Mouse (Mus musculus) right cerebral cortex, adult 2 months (tissue): ENCODE measurements around the gene Mospd1.

ENCODE experiments used
- DNase-seq, 2 experiments: peaks; one replicate each; pipeline ENCODE4 v3.0.0; 2021 to 2022; ENCODE audit warnings: low spot score in 2 of 2

Mospd1 gene

DNA sequence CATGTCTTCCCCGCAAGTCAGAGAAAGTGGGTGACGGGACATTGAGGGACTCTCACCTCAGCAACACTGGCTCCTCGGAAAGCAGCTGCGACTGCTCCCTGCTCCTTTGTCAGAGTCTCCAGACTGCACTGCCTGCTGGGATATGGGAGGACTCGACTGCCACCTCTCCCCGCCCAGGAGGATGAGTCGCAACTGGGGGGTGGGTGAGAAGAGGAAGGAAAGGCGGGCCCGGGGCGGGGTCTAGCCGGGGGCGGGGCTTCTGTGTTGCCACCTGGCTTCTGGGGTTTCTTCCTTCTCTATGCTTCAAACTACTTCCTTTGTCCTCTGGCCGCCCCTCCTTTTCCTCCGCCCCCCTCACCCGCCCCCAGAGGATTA lies at the start of gene Mospd1:
TSS of gene Mospd1 (minus strand) at position 137 of the 375 bp plus-strand sequence.
- peak; percentile 74 to 79 for DNase-seq

DNA sequence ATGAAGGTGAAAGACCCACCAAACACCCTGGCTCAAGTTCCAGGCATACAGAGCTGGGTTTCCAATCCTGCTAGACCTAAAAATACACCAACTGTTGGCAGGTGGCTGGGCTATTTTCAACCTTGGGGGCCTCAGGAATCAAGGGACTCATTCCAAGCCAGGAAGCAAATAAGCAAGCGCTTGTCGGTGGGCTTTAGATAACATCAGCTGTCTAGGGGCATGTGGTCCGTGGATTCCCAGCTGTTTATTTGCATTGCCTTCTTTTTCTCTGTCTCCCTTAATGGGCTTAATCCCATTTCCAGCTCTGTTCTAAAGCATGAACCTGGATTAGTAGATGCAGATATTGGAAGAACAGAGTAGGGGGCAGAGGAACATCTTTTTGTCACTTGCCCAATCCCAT lies 16.1 kb upstream of the Mospd1 start:
- DNase-seq, result no peak

DNA sequence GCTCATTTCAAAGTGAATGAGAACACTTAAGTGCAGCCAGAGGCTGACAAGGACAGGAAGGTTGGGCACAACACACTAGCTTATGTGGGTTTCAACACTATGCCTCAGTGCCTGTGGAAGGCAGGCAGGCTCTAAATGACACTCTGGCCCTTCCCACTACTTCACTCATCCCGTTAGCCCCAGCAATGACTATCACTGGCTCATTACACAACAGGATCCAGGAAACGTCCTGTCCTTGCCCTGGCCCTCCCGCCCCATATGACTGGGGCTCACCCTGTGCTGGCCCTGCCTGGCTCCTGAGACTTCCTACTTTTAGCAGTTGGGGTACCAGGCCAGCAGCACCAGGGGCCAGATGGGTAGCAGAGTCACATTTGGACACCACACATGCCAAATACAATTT lies 12.8 kb upstream of the Mospd1 start:
- DNase-seq, result no peak

DNA sequence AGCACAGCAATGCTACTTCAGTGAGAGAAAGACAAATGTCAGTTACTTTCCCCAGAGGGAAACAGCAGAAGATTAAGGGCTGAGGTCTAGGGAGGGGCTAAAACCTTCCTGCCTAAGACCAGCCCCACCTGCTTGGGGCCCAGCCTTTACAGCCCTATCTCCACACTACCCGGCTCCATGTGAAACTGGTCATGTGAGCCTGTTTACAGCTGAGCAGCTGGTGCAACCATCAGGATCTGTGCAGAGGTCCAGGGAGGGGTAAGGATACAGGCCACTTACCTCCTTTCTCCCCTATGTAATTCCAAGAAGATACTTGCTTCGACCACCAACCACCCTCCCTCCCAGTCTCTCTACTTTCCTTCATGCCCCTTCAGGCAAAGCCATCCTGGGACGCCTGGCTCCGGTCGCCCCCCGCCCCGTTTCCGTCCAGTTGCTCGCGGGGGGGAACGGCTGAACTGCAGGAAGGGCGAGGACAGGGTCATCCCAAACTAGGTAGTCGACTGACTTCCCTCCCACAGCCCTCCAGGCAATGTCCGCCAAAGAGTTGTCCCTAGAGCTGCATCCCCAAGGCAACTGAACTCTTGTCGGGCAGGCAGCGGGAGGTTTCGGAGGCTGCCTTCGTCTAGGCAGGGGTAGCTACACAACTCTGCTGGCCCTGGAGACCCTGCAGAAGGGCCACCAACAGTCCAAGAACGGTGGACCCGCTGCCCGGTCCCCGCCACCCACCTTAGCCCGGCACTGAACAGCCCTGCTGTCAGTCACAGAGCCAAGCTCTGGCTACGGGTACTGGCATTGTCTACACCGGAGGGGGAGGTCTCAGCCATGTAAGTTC lies 552 bp downstream of the Mospd1 start:
- peak in 1 of 2 experiments; percentile 4 for DNase-seq

DNA sequence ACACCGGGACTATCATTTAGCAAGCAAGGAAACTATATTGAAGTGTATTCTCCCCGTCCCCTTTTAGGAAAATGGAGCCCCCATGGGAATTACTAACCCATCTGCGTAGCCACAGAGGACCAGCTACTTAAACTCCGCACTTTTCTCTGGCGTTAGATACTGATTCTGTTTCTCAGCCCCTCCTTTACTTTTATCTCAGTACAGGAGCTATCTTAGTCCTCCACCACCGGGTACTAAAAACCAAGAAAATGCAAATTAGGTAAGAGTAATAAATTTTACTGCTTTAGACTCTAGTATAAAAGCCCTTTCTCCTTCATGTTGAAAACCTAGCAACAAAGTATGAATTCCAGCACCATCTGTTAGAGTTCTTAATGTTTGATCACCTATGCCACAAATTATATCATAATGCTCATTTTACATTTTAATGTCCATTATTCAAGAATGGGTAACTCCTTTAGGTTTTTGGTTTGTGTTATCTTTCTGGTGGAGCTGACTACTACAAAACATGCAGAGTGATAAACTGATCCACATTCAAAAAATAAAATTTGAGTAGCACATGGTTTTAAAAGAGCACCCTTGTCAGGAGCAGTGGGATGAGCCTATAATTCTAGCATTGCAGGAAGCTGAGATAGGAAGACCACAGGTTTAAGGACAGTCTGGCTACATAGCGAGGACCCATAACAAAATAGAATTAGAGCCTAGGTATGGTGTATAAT lies 5.5 kb downstream of the Mospd1 start:
- DNase-seq, result no peak

DNA sequence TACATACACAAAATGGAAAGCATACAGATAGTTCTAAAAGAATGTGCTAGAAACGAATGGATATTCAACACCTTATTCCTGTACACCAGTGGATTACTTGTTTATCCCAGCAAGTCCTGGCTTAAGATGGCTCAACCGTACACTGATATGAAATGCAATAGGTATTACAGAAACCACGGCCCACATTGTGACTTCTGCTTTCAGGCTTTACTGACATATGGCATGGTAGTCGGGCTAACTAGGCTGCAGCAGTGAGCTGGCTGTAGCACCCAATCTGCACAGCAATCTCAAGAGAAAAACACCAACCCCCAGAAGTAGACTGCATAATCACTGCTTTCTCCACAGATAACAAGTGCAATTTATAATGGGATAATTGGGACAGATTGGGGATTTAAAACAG lies 21.9 kb downstream of the Mospd1 start:
- no peak for DNase-seq

DNA sequence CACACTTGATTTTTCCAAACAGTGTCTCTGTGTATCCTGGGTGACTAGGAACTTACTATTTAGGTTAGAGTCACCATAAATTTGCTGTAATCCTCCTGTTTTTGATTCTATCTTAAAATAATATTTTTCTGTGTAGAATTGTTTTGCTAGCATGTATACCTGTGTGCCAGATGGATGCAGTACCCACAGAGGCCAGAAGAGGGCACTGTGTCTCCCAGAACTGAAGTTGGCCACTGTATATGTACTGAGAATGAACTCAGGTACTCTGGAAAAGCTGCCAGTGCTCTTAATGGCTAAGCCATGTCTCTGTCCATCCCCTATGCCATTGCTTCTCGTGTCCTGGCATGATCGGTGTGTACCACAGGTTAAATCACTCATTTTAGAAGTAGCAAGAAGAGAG lies 28.8 kb downstream of the Mospd1 start:
- peak; percentile 22 to 25 for DNase-seq

DNA sequence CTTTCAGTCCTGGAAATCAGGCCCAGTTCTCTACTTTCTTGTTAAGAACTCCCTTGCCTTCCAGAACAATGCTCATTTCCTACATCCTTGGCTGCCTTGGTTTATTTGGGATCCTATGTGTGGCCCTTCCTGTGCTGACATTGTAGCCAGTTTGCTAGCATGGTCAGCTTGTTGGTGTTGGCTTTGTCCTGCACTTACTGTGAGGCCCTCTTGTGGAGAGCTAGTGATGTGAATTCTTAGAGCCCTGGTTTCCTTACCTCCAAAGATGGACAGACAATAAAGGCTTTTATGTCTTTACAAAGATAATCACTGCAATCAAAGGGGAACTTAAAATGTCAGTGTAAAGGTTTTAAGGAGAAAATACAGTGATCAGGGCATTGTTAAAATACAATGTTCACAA lies 32.9 kb downstream of the Mospd1 start:
- no peak for DNase-seq

DNA sequence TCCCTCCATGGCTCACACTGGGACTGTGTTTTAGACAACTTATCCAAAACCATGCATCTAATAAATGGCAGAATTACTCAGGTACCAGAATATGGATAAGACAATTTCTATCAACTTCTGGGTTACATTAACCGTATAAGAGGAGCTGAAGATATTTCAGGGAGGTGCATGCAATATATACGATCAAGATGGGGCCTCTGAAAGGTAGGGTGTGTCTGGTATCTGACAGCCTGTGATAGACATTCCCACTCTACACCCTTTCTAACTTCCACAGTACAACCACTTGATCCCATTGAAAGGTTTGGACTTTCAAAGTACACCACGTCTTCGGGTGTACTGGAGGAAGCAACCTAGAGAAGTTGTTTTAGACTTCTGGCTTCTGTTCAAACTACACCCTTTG lies 39.9 kb downstream of the Mospd1 start:
- no peak for DNase-seq

DNA sequence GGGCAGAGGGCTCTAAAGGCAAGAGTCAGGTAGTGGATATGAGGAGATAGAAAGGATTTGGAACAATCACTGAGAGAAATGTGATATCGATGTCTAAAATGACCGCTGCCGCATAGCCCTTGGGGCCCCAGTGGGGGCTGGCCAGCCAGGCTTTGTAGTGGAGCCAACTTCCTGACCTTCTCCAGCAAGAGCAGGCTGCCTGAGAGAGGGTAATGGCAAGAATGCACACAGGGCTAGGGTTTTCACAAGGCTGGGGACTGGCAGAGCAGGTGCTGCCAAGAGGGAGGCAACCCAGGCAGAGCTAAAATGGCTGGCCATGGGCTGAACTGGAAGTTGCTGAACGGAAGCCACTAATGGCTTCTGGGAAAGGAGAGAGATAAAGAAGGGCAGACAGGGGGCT lies 49.2 kb downstream of the Mospd1 start:
- no peak for DNase-seq

DNA sequence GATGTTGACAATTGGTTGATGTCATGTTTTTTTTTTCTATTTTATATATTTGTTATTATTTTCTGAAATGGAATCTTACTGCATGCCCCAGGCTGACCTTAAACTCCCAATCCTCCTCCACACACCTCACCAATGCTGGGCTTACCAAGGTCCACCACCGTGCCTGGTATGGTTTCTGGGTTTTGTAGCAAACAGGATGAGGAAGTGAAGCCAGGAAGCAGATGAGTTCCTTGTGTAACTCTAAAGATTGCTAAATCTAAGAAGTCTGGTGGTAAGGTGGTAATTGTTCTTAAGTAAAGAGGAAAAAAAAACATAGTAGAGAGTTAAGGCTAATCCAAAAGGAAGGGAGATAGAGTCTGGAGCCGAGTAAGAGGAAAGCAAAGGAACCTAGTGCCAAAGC lies 49.7 kb downstream of the Mospd1 start:
- DNase-seq, result no peak
